Mouse (Mus musculus) olfactory bulb, adult 2 months (tissue): ENCODE data around the gene Cdh22. TPM values are rescaled to one million over a fixed set of nuclear protein-coding genes. Genes with fewer than 3 reads are reported as not detected.

ENCODE experiments used
- H3K27ac ChIP-seq: fragments of 200-500 bp; 2 replicates; pipeline ENCODE4 v1.5.1; 2012; ENCODE audit warnings: low read depth, low read length; ENCODE audit not compliant: insufficient read depth
- H3K4me1 ChIP-seq: fragments of 200-500 bp; 2 replicates; pipeline ENCODE4 v1.6.1; 2012; ENCODE audit warnings: low read length; ENCODE audit not compliant: control insufficient read depth, insufficient read depth
- H3K4me3 ChIP-seq: fragments of 200-500 bp; 2 replicates; pipeline ENCODE4 v1.5.1; 2012; ENCODE audit warnings: mild to moderate bottlenecking, low read depth, low read length, moderate library complexity; ENCODE audit not compliant: insufficient read depth
- CTCF ChIP-seq: fragments of 200-500 bp; IDR thresholded peaks from 2 replicates; pipeline ENCODE4 v1.5.1; 2012; ENCODE audit warnings: low read depth, mild to moderate bottlenecking, low read length, moderate library complexity; ENCODE audit not compliant: insufficient read depth
- POLR2A ChIP-seq: fragments of 200-500 bp; IDR thresholded peaks from 2 replicates; pipeline ENCODE4 v1.6.1; 2012; ENCODE audit warnings: mild to moderate bottlenecking, low read depth, low read length, moderate library complexity; ENCODE audit not compliant: insufficient read depth
- WGBS: fragments of 180-500 bp; shearing (Covaris S2); methylation state at CpG from one replicate; pipeline ENCODE4 v1.1.7; 2018; 5-methylcytosine and 5-hydroxymethylcytosine counted together
- polyA plus RNA-seq: library from polyadenylated mRNA; stranded (reverse); fragments of >200 nt; gene quantifications from 2 replicates; pipeline ENCODE4 v1.2.4, GENCODE M21; 2012; ENCODE audit warnings: low replicate concordance; ENCODE audit not compliant: missing spikeins, insufficient read depth, insufficient read length

Cdh22 gene
- polyA plus RNA-seq, 1 experiment = not detected

GRCm38 (mm10) chr2:165271326-165271725 lies 36.7 kb upstream of the Cdh22 start:
- Histone ChIP-seq H3K4me1 (peaks cover 41% of the 10 kb centered on the region), H3K4me3 (no peak overlapping the region), H3K27ac (no peak overlapping the region)
- TF ChIP-seq POLR2A (no peak), CTCF (no peak)
- WGBS = 55% methylated on average over 8 of the region's 8 CpGs

- Histone ChIP-seq H3K4me3 (no peak overlapping the region), H3K4me1 (peaks cover 43% of the 10 kb centered on the region), H3K27ac (no peak overlapping the region)
- TF ChIP-seq POLR2A (no peak), CTCF (no peak)
- WGBS = 79% methylated on average over 7 of the region's 7 CpGs
Measured at GRCm38 (mm10) chr2:165270858-165271257, 36.2 kb upstream of the Cdh22 start.

GRCm38 (mm10) chr2:165266739-165267138 lies 32.1 kb upstream of the Cdh22 start:
- peak overlapping the region; percentile 67 for H3K27ac ChIP-seq
- no peak overlapping the region for H3K4me3 ChIP-seq
- TF ChIP-seq POLR2A = 0 out of 2 replicates have a peak, but pooled peaks have one; percentile 18
- TF ChIP-seq CTCF = no peak
- 7% methylated on average over 12 of the region's 12 CpGs for WGBS
- H3K4me1 ChIP-seq = peaks cover 46% of the 10 kb centered on the region

GRCm38 (mm10) chr2:165263861-165264260 lies 29.2 kb upstream of the Cdh22 start:
- 38% methylated on average over 7 of the region's 7 CpGs for WGBS
- Histone ChIP-seq H3K4me1 (peaks cover 55% of the 10 kb centered on the region), H3K27ac (peak overlapping the region; percentile 78), H3K4me3 (no peak overlapping the region)
- TF ChIP-seq CTCF = no peak
- TF ChIP-seq POLR2A = no peak

DNA sequence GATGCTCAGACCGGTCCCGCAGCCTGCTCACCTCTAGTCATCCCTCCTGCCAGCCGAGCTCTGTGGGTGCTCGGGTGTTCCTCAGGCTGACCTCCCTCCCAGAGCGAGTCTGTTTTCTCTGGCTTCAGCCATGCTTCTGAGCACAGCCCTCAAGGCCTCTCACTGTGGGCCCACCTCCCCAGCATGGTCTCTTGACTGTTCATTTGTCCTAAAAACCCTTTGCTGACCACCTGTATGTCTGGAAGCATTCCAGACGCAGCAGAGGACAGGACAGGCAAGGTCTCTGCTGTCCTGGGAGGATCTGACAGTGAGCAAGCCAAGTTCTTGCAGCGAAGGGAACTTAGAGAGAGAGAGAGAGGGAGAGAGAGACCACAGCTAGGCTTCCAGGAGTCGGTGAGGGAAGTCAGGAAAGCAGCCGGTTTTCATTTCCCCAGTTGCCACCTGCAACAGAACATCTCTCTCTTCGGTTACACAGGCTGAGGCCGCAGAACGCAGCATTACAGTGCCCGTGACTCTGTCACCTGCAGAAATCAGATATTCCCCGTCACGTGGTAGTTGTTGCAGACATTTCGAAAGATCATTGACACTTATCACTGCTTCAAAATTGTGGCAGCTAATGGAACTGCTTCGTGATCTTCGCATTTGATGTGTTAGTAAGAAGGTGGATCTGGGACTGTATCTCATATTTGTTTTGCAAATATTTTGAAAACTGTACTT lies 27.8 kb upstream of the Cdh22 start:
- Histone ChIP-seq H3K27ac (no peak overlapping the region), H3K4me1 (peaks cover 61% of the 10 kb centered on the region), H3K4me3 (no peak overlapping the region)
- TF ChIP-seq CTCF (no peak), POLR2A (no peak)
- WGBS = 75% methylated on average over 18 of the region's 18 CpGs

DNA sequence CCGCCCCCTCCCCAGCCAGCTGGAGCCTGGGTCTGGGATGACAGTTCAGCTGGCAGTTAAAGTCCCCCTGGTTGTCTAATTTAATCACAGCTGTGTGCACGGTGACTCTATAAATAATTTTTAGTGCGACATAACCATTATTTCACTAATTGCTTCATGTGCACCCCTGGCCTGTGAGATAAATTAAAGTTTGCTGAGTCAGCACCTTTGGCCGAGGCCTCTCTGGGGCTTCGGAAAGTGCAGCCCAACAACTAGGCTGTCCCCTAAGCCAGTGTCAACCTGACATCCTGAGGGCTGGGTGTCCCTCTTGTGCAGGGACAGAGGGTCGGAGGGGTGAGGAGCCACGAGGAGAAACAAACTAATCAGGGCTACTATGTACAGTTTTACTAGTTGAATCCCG lies 25.2 kb upstream of the Cdh22 start:
- no peak for TF ChIP-seq CTCF
- TF ChIP-seq POLR2A = no peak

GRCm38 (mm10) chr2:165258321-165258720 lies 23.7 kb upstream of the Cdh22 start:
- Histone ChIP-seq H3K4me1 (peaks cover 43% of the 10 kb centered on the region), H3K4me3 (no peak overlapping the region), H3K27ac (no peak overlapping the region)
- TF ChIP-seq CTCF = no peak
- TF ChIP-seq POLR2A = no peak
- 86% methylated on average over 6 of the region's 6 CpGs for WGBS

More for the DNA sequence above, 25.2 kb upstream of the Cdh22 start:
- no peak overlapping the region for H3K27ac ChIP-seq
- peaks cover 55% of the 10 kb centered on the region for H3K4me1 ChIP-seq
- no peak overlapping the region for H3K4me3 ChIP-seq
- WGBS = 60% methylated on average over 8 of the region's 8 CpGs

- peaks cover 39% of the 10 kb centered on the region for H3K4me1 ChIP-seq
- no peak for TF ChIP-seq CTCF
- TF ChIP-seq POLR2A = no peak
- H3K27ac ChIP-seq = no peak overlapping the region
- WGBS = 43% methylated on average over 11 of the region's 11 CpGs
- no peak overlapping the region for H3K4me3 ChIP-seq
Measured at GRCm38 (mm10) chr2:165257151-165257834, 22.6 kb upstream of the Cdh22 start.

- no peak overlapping the region for H3K4me3 ChIP-seq
- H3K4me1 ChIP-seq = peaks cover 34% of the 10 kb centered on the region
- TF ChIP-seq POLR2A (no peak), CTCF (no peak)
- WGBS = 76% methylated on average over 10 of the region's 10 CpGs
- no peak overlapping the region for H3K27ac ChIP-seq
Measured at GRCm38 (mm10) chr2:165256213-165256612, 21.6 kb upstream of the Cdh22 start.

DNA sequence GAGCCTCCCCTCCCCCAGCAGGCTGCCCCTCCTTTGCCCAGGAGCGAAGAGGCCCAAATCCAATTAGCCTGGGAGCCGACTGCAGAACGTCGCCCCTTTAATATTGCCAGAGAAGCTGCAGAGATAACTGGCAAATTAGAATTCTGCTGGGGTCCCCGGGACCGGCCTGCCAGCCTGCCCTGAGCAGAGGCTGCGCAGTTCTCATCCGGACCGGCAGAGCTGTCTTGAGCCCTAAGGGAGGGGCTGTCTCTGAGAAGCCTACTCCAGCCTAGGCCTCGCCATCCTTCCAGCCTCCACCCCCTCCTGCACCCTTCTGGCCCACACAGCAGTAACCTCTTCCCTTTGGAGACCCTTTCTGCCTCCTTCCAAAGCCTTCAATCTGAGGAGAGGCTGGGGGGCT lies 19.2 kb upstream of the Cdh22 start:
- TF ChIP-seq POLR2A (no peak), CTCF (no peak)
- WGBS = 69% methylated on average over 10 of the region's 10 CpGs
- Histone ChIP-seq H3K4me1 (peaks cover 28% of the 10 kb centered on the region), H3K4me3 (no peak overlapping the region), H3K27ac (no peak overlapping the region)
